Mouse (Mus musculus) left cerebral cortex, postnatal 10 days (tissue): ENCODE results near the gene Ppp4r2. TPM values are rescaled to one million over a fixed set of nuclear protein-coding genes. Genes with fewer than 3 reads are reported as not detected.

Experiments
- DNase-seq, 2 experiments: peaks; one replicate each; pipeline ENCODE4 v3.0.0; 2021 to 2022; ENCODE audit warnings: low spot score in 2 of 2, mixed read lengths in 1 of 2; ENCODE audit errors: extremely low spot score in 1 of 2
- intact Hi-C: fragments of 180-260 bp; cut with DNase I; formaldehyde crosslinking; loops from one replicate; pipeline ENCODE4 v1.15.1; 2025
- total RNA-seq, 2 experiments: library from RNA; stranded (reverse); gene quantifications; 2 replicates each; pipeline ENCODE4 v1.2.3; 2021

Ppp4r2 gene
- total RNA-seq, 2 experiments from 2014 or later: 60.3 to 72.8 TPM

DNA sequence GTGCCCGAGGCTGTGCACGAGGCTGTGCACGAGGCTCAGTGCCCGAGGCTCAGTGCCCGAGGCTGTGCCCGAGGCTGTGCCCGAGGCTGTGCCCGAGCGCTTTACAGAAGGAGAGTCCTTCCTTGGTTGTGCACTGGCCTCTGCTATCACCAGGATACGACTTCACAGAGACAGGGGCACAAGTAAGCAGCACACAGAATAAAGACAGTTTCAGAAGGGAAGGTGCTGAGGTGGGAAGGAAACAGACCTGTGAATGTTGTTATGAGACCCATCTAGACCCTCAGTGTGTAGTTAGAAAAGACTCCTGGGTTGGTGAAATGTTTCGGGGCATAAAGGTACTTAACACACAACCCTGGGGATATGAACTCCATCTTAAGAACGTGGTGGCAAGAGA lies 43.2 kb downstream of the Ppp4r2 start:
- no peak for DNase-seq
- intact Hi-C loops: loop anchor here (10.0 kb wide), 1 partner anchor 1202 kb away; no protein-coding TSS in a partner anchor

DNA sequence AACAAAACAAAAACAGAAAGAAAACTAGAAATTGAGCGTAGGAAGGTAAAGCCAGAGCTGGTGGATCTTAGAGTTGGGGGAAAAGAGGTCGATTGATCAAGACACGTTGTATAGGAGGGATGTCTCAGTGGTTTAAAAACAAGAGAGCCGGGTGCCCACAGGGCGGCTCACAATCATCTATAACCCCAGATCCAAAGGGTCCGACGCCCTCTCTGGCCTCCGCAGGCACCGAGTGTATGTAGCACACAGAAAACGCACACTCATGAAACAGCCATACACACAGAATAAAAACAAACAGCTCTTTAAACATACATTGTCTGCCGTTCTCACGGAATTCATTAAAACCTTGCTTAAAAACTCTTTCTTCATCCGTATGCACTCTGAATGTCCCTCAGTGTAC lies 45.1 kb downstream of the Ppp4r2 start:
- no peak for DNase-seq
- intact Hi-C loops: loop anchor here (10.0 kb wide), 1 partner anchor 1204 kb away; no protein-coding TSS in a partner anchor

DNA sequence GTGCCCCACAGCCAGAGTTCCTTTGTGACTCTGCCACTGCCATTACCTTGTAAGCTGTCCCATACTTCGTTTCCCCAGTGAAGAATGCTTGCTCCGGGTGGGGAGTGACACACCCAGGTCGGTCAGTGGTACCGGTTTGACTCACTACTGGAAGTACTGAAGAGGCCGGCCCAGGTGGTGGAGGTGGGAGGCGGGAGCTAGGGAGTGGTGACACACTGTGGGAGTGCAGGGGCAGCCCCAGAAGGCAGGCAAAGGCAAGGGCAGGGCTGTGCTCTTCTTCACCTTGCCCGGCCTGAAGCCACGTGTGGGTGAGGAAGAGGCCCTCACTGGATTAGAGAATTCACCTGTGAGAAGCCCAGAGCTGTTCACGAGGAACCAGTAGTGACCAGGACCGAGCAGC lies 46.2 kb downstream of the Ppp4r2 start:
- intact Hi-C loops: loop anchor here (10.0 kb wide), 4 partner anchors 195 to 1205 kb away; no protein-coding TSS in a partner anchor

GRCm38 (mm10) chr6:100881657-100882056 lies 48.2 kb downstream of the Ppp4r2 start:
- DNase-seq: no peak
- intact Hi-C loops: loop anchor here (2.0 to 10.0 kb wide), 5 partner anchors 193 to 733 kb away; no protein-coding TSS in a partner anchor

More for the DNA sequence above, 46.2 kb downstream of the Ppp4r2 start:
- peak in 1 of 2 experiments; percentile 29 for DNase-seq

DNA sequence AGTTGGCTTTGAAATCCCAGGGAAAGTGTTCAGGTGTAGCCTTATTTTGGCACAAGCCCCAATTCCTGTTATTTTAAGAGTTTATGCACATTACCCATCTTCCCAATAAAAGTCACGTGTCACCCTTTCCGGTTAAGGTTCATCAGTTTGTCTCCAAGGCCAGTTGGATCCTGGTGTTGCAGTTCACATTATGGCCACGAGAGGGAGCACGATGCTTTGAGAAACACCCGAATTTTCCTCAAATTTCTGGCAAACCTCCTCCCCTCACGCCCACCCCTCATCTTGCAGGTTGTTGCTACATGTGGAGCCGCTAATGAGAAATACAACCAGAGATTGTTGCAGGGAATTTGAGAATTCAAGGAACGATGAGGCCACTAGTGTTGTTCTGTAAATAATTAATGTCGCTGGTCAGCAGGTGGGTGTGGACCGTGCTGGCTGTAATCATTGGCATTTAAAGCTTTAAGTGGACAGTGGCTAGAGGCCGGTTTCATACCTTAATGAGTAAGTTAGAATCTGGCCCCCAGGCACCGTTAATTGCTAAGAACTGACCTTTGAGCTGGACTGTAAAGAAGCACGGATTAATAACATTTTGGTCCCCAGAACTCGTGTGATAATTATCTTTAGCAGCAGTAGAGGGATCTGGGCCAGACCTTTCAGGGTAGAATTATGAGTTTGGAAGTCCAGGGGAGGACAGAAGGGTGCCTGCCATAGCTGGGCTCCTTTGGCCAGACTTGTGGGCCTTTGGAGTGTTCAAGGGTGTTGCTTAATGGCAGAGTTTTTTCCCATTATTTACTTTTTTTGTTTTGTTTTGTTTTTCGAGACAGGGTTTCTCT lies 49.2 kb downstream of the Ppp4r2 start:
- intact Hi-C loops: loop anchor here (2.0 to 10.0 kb wide), 5 partner anchors 192 to 732 kb away; no protein-coding TSS in a partner anchor
- DNase-seq: peak; percentile 83

- peak; percentile 23 to 40 for DNase-seq
- intact Hi-C loops: loop anchor here (2.0 to 10.0 kb wide), 5 partner anchors 192 to 732 kb away; no protein-coding TSS in a partner anchor
These were observed 49.8 kb downstream of the Ppp4r2 start for GRCm38 (mm10) chr6:100883233-100883632.

DNA sequence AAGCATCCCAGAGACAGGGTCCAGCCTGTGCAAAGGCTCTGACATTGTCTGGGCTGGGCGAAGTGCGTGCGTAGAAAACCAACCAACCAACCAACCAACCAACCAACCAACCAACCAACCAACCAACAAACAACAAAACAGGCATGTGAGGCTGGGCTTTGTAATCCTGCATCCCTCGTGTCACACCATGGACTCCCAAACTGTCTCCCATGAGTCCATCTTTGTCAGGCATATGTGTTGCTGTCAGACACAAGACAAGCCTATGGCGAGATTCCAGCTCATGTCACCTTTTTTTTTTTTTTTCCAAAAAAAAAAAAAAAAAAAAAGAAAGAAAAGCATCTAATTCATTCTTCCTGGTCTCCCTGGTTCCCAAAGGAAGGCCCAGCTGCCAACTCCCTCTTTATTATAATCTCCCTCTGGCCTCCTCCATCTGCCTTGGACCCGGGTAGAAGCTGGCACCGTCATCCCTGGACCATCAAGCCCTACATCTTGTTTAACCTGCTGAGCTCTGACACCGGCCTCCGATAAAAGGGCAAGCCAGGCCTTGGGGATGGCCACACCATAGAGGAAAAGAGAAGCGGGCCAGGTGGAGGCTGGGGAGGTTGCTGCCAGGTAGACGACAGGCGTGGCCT lies 51.3 kb downstream of the Ppp4r2 start:
- intact Hi-C loops: loop anchor here (2.0 to 10.0 kb wide), 4 partner anchors 88 to 730 kb away; no protein-coding TSS in a partner anchor
- no peak for DNase-seq

GRCm38 (mm10) chr6:100885376-100885775 lies 52.0 kb downstream of the Ppp4r2 start:
- no peak for DNase-seq
- intact Hi-C loops: loop anchor here (2.0 to 10.0 kb wide), 4 partner anchors 87 to 729 kb away; no protein-coding TSS in a partner anchor

GRCm38 (mm10) chr6:100887012-100887411 lies 53.6 kb downstream of the Ppp4r2 start:
- intact Hi-C loops: loop anchor here (10.0 kb wide), 3 partner anchors 188 to 728 kb away; no protein-coding TSS in a partner anchor
- no peak for DNase-seq

- intact Hi-C loops: loop anchor here (10.0 kb wide), 3 partner anchors 185 to 725 kb away; no protein-coding TSS in a partner anchor
- no peak for DNase-seq
These were observed 55.9 kb downstream of the Ppp4r2 start for GRCm38 (mm10) chr6:100889340-100889739.

DNA sequence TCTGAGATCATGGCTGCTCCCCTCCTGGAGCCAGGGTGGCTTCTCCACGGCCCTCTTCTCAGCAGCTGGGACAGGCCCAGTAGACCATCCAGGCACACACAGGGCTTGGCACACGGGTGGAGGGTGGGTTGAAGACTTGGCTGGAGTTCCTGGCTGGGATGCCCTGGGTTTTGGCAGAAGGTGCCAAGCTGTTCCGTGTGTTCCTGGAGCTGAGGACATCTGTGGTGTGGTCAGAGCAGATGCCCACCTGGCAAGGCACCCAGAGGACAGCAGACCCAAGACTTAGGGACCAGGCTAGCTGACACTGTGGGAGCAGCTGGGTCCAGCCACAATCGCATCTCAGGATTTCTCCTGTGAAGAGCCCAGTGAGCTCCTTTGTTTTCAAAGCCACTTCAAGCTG lies 59.1 kb downstream of the Ppp4r2 start:
- intact Hi-C loops: no loop called here
- DNase-seq: peak; percentile 36 to 39

GRCm38 (mm10) chr6:100893073-100893472 lies 59.7 kb downstream of the Ppp4r2 start:
- no peak for DNase-seq
- intact Hi-C loops: no loop called here

DNA sequence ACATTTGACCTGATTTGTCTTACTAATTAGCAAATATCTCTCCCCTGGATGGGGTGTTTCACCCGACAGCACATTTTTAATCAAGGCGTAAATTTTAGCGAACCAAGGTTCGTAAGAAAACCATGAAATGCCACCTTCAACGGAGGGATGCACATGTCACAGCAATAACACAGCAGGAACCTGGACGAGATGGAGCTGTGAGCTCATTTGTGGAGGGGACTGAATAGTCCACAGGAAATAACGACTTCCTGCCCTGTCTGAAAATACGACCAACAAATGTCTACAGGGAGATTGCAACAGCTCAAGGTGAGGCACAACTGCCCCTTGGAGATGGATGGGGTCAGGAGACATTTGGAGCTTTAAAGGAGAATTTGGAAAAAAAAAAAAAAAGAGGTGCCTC lies 61.8 kb downstream of the Ppp4r2 start:
- DNase-seq: no peak
- intact Hi-C loops: no loop called here

GRCm38 (mm10) chr6:100896883-100897282 lies 63.5 kb downstream of the Ppp4r2 start:
- no peak for DNase-seq
- intact Hi-C loops: no loop called here

GRCm38 (mm10) chr6:100904463-100904862 lies 71.0 kb downstream of the Ppp4r2 start:
- DNase-seq: no peak
- intact Hi-C loops: no loop called here

DNA sequence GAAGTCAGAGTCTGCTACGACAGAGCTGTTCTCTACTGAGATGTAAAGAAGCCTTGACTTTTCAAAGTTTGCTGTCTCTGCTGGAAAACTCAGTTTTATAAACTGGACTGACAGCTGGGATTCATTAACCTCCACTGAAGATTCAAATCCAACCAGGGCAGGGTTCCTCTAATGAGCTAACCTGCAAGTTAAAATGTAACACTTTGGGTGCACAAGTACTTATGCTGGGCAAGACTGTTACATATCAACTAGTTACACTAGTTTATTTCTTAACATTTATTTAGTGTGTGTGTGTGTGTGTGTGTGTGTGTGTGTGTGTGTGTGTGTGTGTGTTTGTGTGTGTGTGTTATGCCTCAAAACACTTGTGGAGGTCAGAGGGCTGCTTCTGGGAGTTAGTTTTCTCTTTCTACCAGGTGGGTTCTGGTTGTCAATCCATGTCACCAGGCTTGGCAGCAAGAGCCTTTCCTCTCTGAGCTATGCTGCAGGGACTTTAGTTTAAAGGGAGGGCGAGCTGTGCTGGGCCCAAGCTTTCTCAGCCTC lies 76.8 kb downstream of the Ppp4r2 start:
- no peak for DNase-seq
- intact Hi-C loops: no loop called here
